Mouse (Mus musculus) hindbrain, embryonic 10.5 days (tissue): ENCODE results near the gene Batf2. TPM values are rescaled to one million over a fixed set of nuclear protein-coding genes. Genes with fewer than 3 reads are reported as not detected.

Experiments
- DNase-seq: peaks from one replicate; pipeline ENCODE4 v3.0.0-alpha.2; 2017; ENCODE audit warnings: low spot score
- H3K27ac ChIP-seq: fragments of 300-500 bp; sonication (generic); 2 replicates; pipeline ENCODE4 v1.5.1; 2016; ENCODE audit warnings: mild to moderate bottlenecking, moderate library complexity
- H3K27me3 ChIP-seq: fragments of 300-500 bp; sonication (generic); 2 replicates; pipeline ENCODE4 v1.6.1; 2016; ENCODE audit warnings: mild to moderate bottlenecking; ENCODE audit not compliant: poor library complexity, insufficient read depth, severe bottlenecking
- H3K36me3 ChIP-seq: fragments of 300-500 bp; sonication (generic); 2 replicates; pipeline ENCODE4 v1.6.1; 2016; ENCODE audit warnings: mild to moderate bottlenecking, moderate library complexity
- H3K4me1 ChIP-seq: fragments of 300-500 bp; sonication (generic); replicated peaks from 2 replicates; pipeline ENCODE4 v1.6.1; 2016; ENCODE audit warnings: mild to moderate bottlenecking
- H3K4me3 ChIP-seq: fragments of 300-500 bp; sonication (generic); 2 replicates; pipeline ENCODE4 v1.5.1; 2016; ENCODE audit warnings: mild to moderate bottlenecking, moderate library complexity
- H3K9me3 ChIP-seq: fragments of 300-500 bp; sonication (generic); 2 replicates; pipeline ENCODE4 v1.6.1; 2016; ENCODE audit warnings: mild to moderate bottlenecking, moderate library complexity
- WGBS: fragments of 180-500 bp; shearing (Covaris S2); methylation state at CpG from one replicate; pipeline ENCODE4 v1.1.7; 2016; 5-methylcytosine and 5-hydroxymethylcytosine counted together
- polyA plus RNA-seq: library from polyadenylated mRNA; unstranded; fragments of >200 nt; fragmentation: Nextera tagmentation; extraction: Ambion mirVana; gene quantifications from 2 replicates; pipeline ENCODE4 v1.2.1, GENCODE M21; 2016

The Batf2 gene
- polyA plus RNA-seq, 1 experiment from 2014 or later = 0.09 TPM

DNA sequence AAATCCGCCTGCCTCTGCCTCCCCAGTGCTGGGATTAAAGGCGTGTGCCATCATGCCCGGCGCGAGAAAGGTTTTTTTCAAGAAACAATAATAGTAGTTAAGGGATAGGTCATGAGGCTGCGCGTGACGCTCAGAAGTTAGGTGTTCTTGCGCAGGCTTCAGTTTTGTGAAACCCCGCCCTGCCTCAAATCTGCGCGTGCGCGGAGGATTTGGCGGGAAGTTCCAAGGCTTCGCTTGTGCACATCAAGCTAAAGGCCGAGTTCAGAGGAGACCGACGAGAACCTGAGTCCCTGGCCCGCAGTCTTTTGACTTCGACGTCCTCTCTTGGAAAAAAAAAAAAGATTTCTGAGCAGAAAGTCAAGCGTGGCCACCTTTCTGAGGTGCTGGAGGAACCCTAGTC lies 43.3 kb downstream of the Batf2 start, which contains the start of gene Majin:
Majin (plus strand) TSS at position 258 of the 400 bp plus-strand sequence.
- Histone ChIP-seq H3K4me3 (no peak within 1 kb of the TSS), H3K4me1 (peaks cover 4% of the 10 kb centered on the region; the same call in 1 of the 2 replicates), H3K36me3 (no peaks in the 10 kb centered on the region), H3K27ac (no peak within 1 kb of the TSS), H3K9me3 (0 out of 2 replicates have a peak, but pooled peaks cover 6% of the 10 kb centered on the region), H3K27me3 (no peaks in the 10 kb centered on the region)
- DNase-seq = no peak
- WGBS = 88% methylated on average over 23 of the region's 23 CpGs

DNA sequence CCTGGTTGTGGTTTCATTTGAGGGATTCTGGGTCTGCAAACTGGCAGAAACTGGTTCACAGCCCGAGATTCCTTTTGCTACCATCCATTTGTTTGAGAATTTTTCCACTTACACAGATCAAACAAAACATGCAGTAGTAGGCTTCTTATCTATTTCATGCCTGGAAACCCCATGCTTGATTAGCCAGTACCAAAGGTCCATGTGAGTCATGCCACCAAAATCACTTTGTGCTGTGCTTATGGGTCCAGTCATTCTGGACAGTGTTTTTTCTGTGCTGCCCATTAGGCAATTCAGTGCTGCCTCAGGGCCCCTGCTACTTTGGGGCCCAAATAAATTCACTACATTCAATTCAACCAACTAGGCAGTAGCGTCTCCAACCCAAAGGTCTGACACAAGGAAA lies 63.5 kb downstream of the Batf2 start:
- 86% methylated on average over 2 of the region's 2 CpGs for WGBS
- no peak overlapping the region for H3K27ac ChIP-seq
- H3K4me1 ChIP-seq = no peaks in the 10 kb centered on the region
- no peaks in the 10 kb centered on the region for H3K9me3 ChIP-seq
- no peaks in the 10 kb centered on the region for H3K36me3 ChIP-seq
- H3K4me3 ChIP-seq = no peak overlapping the region
- DNase-seq = no peak
- no peaks in the 10 kb centered on the region for H3K27me3 ChIP-seq

- H3K4me3 ChIP-seq = no peak overlapping the region
- 77% methylated on average over 5 of the region's 5 CpGs for WGBS
Measured at GRCm38 (mm10) chr19:6206716-6207115, 65.9 kb downstream of the Batf2 start.

DNA sequence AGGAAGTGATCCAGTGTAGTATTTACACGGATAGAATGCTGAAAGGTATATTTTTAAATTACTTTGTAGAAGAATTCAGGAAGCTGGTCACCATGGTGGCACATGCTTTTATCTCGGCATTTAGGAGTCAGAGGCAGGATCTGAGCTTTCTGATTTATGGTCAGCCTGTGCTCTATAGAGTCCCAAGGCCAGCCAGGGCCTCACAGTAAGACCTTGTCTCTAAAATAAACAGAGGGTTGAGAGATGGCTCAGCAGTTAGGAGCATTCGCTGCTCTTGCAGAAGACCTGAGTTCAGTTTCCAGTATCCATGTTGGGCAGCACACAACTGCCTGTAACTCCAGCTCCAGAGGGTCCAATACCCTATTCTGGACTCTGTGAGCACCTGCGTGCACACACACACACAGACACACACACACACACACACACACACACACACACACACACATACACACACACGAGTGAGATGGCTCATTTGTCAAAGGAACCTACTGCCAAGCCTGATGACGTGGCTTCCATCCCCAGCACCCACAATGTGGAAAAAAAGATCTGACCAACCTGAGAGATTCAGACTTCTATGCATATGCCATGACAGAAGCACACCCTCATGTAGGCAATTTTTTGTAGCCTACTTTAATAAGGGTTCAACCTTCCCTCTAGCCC lies 75.4 kb downstream of the Batf2 start:
- Histone ChIP-seq H3K36me3 (no peaks in the 10 kb centered on the region), H3K4me3 (no peak overlapping the region), H3K27ac (no peak overlapping the region), H3K27me3 (no peaks in the 10 kb centered on the region), H3K9me3 (no peaks in the 10 kb centered on the region), H3K4me1 (no peaks in the 10 kb centered on the region)
- 86% methylated on average over 6 of the region's 6 CpGs for WGBS
- DNase-seq = no peak

More at GRCm38 (mm10) chr19:6206716-6207115, 65.9 kb downstream of the Batf2 start:
- Histone ChIP-seq H3K4me1 (no peaks in the 10 kb centered on the region), H3K9me3 (no peaks in the 10 kb centered on the region), H3K27me3 (no peaks in the 10 kb centered on the region), H3K36me3 (no peaks in the 10 kb centered on the region), H3K27ac (no peak overlapping the region)
- DNase-seq = no peak

- 73% methylated on average over 6 of the region's 6 CpGs for WGBS
- DNase-seq = no peak
- no peaks in the 10 kb centered on the region for H3K36me3 ChIP-seq
Measured at GRCm38 (mm10) chr19:6218606-6219005, 77.8 kb downstream of the Batf2 start.

More at GRCm38 (mm10) chr19:6218606-6219005, 77.8 kb downstream of the Batf2 start:
- H3K27me3 ChIP-seq = no peaks in the 10 kb centered on the region
- H3K4me3 ChIP-seq = no peak overlapping the region
- no peaks in the 10 kb centered on the region for H3K9me3 ChIP-seq
- no peak overlapping the region for H3K27ac ChIP-seq
- H3K4me1 ChIP-seq = no peaks in the 10 kb centered on the region

Other genes with a start within 250 kb of the Batf2 start
- gene Tigd3, start 246.8 kb upstream of the Batf2 start, polyA plus RNA-seq = 9.9 and 11.3 TPM in 2 replicates
- 225 TPM in 2 replicates for gene Dpf2, start 228.0 kb upstream of the Batf2 start, polyA plus RNA-seq
- gene Cdc42ep2, start 216.2 kb upstream of the Batf2 start, polyA plus RNA-seq = 2.0 and 2.9 TPM in 2 replicates
- gene Pola2, start 176.8 kb upstream of the Batf2 start, polyA plus RNA-seq = 83.7 and 110 TPM in 2 replicates
- gene Slc22a20, start 154.8 kb upstream of the Batf2 start, polyA plus RNA-seq = not detected in 2 replicates
- gene Capn1, start 125.1 kb upstream of the Batf2 start, polyA plus RNA-seq = 5.9 and 6.5 TPM in 2 replicates
- gene Syvn1, start 94.4 kb upstream of the Batf2 start, polyA plus RNA-seq = 37.0 and 39.2 TPM in 2 replicates
- 77.8 and 81.7 TPM in 2 replicates for gene Mrpl49, start 83.2 kb upstream of the Batf2 start, polyA plus RNA-seq
- gene Fau, start 83.1 kb upstream of the Batf2 start, polyA plus RNA-seq = 764 and 815 TPM in 2 replicates
- gene Znhit2, start 79.8 kb upstream of the Batf2 start, polyA plus RNA-seq = 38.3 and 41.9 TPM in 2 replicates
- gene Tm7sf2, start 72.6 kb upstream of the Batf2 start, polyA plus RNA-seq = 37.2 and 41.3 TPM in 2 replicates
- 70.2 and 74.9 TPM in 2 replicates for gene Vps51, start 63.8 kb upstream of the Batf2 start, polyA plus RNA-seq
- not detected in 2 replicates for gene Tmem262, start 61.0 kb upstream of the Batf2 start, polyA plus RNA-seq
- 2.4 and 2.6 TPM in 2 replicates for gene Gm28374, start 58.7 kb upstream of the Batf2 start, polyA plus RNA-seq
- gene Zfpl1, start 56.0 kb upstream of the Batf2 start, polyA plus RNA-seq = 79.2 and 87.1 TPM in 2 replicates
- 57.7 and 65.4 TPM in 2 replicates for gene Cdca5, start 56.0 kb upstream of the Batf2 start, polyA plus RNA-seq
- 0.38 and 0.83 TPM in 2 replicates for gene AC131692.1, start 46.6 kb upstream of the Batf2 start, polyA plus RNA-seq
- gene Naaladl1, start 35.2 kb upstream of the Batf2 start, polyA plus RNA-seq = 0.64 and 0.90 TPM in 2 replicates
- 70.0 and 70.1 TPM in 2 replicates for gene Sac3d1, start 22.3 kb upstream of the Batf2 start, polyA plus RNA-seq
- gene Snx15, start 12.7 kb upstream of the Batf2 start, polyA plus RNA-seq = 27.0 and 35.1 TPM in 2 replicates
- gene Arl2, start 565 bp downstream of the Batf2 start, polyA plus RNA-seq = 125 and 130 TPM in 2 replicates
- gene Majin, start 43.4 kb downstream of the Batf2 start, polyA plus RNA-seq = 0.12 TPM in 1 of 2 replicates, not detected in the other
- 0.57 TPM in 1 of 2 replicates, not detected in the other for gene Gpha2, start 85.4 kb downstream of the Batf2 start, polyA plus RNA-seq
- gene Ppp2r5b, start 94.9 kb downstream of the Batf2 start, polyA plus RNA-seq = 37.8 and 53.8 TPM in 2 replicates
- gene Atg2a, start 100.7 kb downstream of the Batf2 start, polyA plus RNA-seq = 10.3 and 14.9 TPM in 2 replicates
- gene Ehd1, start 135.7 kb downstream of the Batf2 start, polyA plus RNA-seq = 87.8 and 103 TPM in 2 replicates
- 0.29 and 0.37 TPM in 2 replicates for gene Cdc42bpg, start 165.5 kb downstream of the Batf2 start, polyA plus RNA-seq
- 125 and 129 TPM in 2 replicates for gene Men1, start 194.0 kb downstream of the Batf2 start, polyA plus RNA-seq
- 13.1 and 14.7 TPM in 2 replicates for gene Map4k2, start 200.2 kb downstream of the Batf2 start, polyA plus RNA-seq
- 198 and 221 TPM in 2 replicates for gene Sf1, start 222.7 kb downstream of the Batf2 start, polyA plus RNA-seq
- gene Pygm, start 243.4 kb downstream of the Batf2 start, polyA plus RNA-seq = 1.3 and 1.9 TPM in 2 replicates